Mouse (Mus musculus) hindbrain, postnatal 0 days (tissue): Measurements from ENCODE around the gene Fyb. TPM values are rescaled to one million over a fixed set of nuclear protein-coding genes. Genes with fewer than 3 reads are reported as not detected.
A peak's percentile ranks its signal among the peaks of the same experiment; 100 is the strongest.

ENCODE experiments used
- ATAC-seq: fragments of 200-750 bp; cut with Nextera tagmentation; 2 replicates; pipeline ENCODE4 v1.8.0; 2017; ENCODE audit warnings: mild to moderate bottlenecking, moderate TSS enrichment, moderate library complexity
- DNase-seq: peaks from one replicate; pipeline ENCODE4 v3.0.0-alpha.2; 2015; ENCODE audit warnings: low spot score
- H3K27ac ChIP-seq: fragments of 300-500 bp; sonication (generic); 2 replicates; pipeline ENCODE4 v1.5.1; 2014; ENCODE audit warnings: mild to moderate bottlenecking
- H3K27me3 ChIP-seq: fragments of 300-500 bp; sonication (generic); 2 replicates; pipeline ENCODE4 v1.6.1; 2014; ENCODE audit warnings: low read length, mixed read lengths; ENCODE audit not compliant: insufficient read depth
- H3K36me3 ChIP-seq: fragments of 300-500 bp; sonication (generic); 2 replicates; pipeline ENCODE4 v1.6.1; 2014; ENCODE audit warnings: low read length, mixed read lengths; ENCODE audit not compliant: insufficient read depth
- H3K4me1 ChIP-seq: fragments of 300-500 bp; sonication (generic); 2 replicates; pipeline ENCODE4 v1.6.1; 2014; ENCODE audit warnings: antibody characterized with exemption, low read length, mixed read lengths; ENCODE audit not compliant: insufficient read depth
- H3K4me2 ChIP-seq: fragments of 300-500 bp; sonication (generic); 2 replicates; pipeline ENCODE4 v1.6.1; 2014; ENCODE audit warnings: low read depth, mild to moderate bottlenecking, low read length, moderate library complexity, mixed read lengths
- H3K4me3 ChIP-seq: fragments of 300-500 bp; sonication (generic); 2 replicates; pipeline ENCODE4 v1.5.1; 2014; ENCODE audit warnings: low read length
- H3K9ac ChIP-seq: fragments of 300-500 bp; sonication (generic); replicated peaks from 2 replicates; pipeline ENCODE4 v1.6.1; 2014; ENCODE audit warnings: mild to moderate bottlenecking, low read length, moderate library complexity, mixed read lengths
- H3K9me3 ChIP-seq: fragments of 300-500 bp; sonication (generic); 2 replicates; pipeline ENCODE4 v1.6.1; 2016; ENCODE audit warnings: low read length, mixed read lengths
- CTCF ChIP-seq: IDR thresholded peaks from 2 replicates; pipeline ENCODE4 v1.5.1; 2016; ENCODE audit warnings: antibody characterized with exemption, control low read depth, low read depth
- WGBS: fragments of 180-500 bp; shearing (Covaris S2); extraction: QIAGEN DNeasy Blood & Tissue Kit; methylation state at CpG from one replicate; pipeline ENCODE4 v1.1.7; 2014; 5-methylcytosine and 5-hydroxymethylcytosine counted together
- polyA plus RNA-seq: library from polyadenylated mRNA; unstranded; fragments of >200 nt; fragmentation: Nextera tagmentation; extraction: Ambion mirVana; gene quantifications from 2 replicates; pipeline ENCODE4 v1.2.1, GENCODE M21; 2015
- total RNA-seq: library from RNA; depleted of rRNA; stranded (reverse); fragments of >200 nt; gene quantifications from 2 replicates; pipeline ENCODE4 v1.2.3, GENCODE M21; 2014; rRNA removed

Fyb gene
- total and polyA plus RNA-seq, 2 experiments from 2014 or later: 0.73 to 3.7 TPM

GRCm38 (mm10) chr15:6708526-6709441, 186.1 kb downstream of the Fyb start:
- Histone ChIP-seq H3K4me3 (peak overlapping the region; percentile 99), H3K4me1 (peaks cover 11% of the 10 kb centered on the region; the same call in 1 of the 2 replicates), H3K9me3 (no peaks in the 10 kb centered on the region), H3K9ac (peak overlapping the region; percentile 91), H3K27me3 (no peaks in the 10 kb centered on the region), H3K4me2 (peak overlapping the region; percentile 97), H3K36me3 (no peaks in the 10 kb centered on the region), H3K27ac (peak overlapping the region; percentile 96)
- ATAC-seq (peak; percentile 84; the same call in 1 of the 2 replicates), DNase-seq (peak; percentile 18)
- no peak for TF ChIP-seq CTCF
- WGBS: under 1% methylated on average over 72 of the region's 89 CpGs

- Histone ChIP-seq H3K36me3 (no peaks in the 10 kb centered on the region), H3K27me3 (no peaks in the 10 kb centered on the region), H3K4me3 (peak overlapping the region; percentile 99), H3K9me3 (no peaks in the 10 kb centered on the region), H3K4me1 (peaks cover 11% of the 10 kb centered on the region; the same call in 1 of the 2 replicates), H3K9ac (peak overlapping the region; percentile 91), H3K27ac (0 out of 2 replicates have a peak overlapping the region, but pooled peaks have one; percentile 96), H3K4me2 (peak overlapping the region; percentile 97)
- 17% methylated on average over 8 of the region's 8 CpGs for WGBS
- no peak for TF ChIP-seq CTCF
- ATAC-seq (no peak), DNase-seq (no peak)
Observed at GRCm38 (mm10) chr15:6709618-6710017, 187.0 kb downstream of the Fyb start.

- H3K9ac ChIP-seq: no peak overlapping the region; the same call in 1 of the 2 replicates
- H3K9me3 ChIP-seq: no peaks in the 10 kb centered on the region
- H3K27me3 ChIP-seq: no peaks in the 10 kb centered on the region
- H3K36me3 ChIP-seq: no peaks in the 10 kb centered on the region
- H3K4me2 ChIP-seq: peak overlapping the region; percentile 97
- no peak overlapping the region for H3K27ac ChIP-seq
- H3K4me1 ChIP-seq: peaks cover 11% of the 10 kb centered on the region; the same call in 1 of the 2 replicates
- ATAC-seq (no peak), DNase-seq (no peak)
- whole genome bisulfite sequencing: 68% methylated on average over 7 of the region's 7 CpGs
- H3K4me3 ChIP-seq: no peak overlapping the region
- no peak for TF ChIP-seq CTCF
Observed at GRCm38 (mm10) chr15:6710341-6710740, 187.7 kb downstream of the Fyb start.

- WGBS: 85% methylated on average over 7 of the region's 7 CpGs
- Histone ChIP-seq H3K9ac (no peak overlapping the region), H3K4me2 (no peak overlapping the region), H3K4me3 (no peak overlapping the region), H3K27me3 (no peaks in the 10 kb centered on the region), H3K9me3 (no peaks in the 10 kb centered on the region), H3K36me3 (no peaks in the 10 kb centered on the region), H3K4me1 (peaks cover 11% of the 10 kb centered on the region; the same call in 1 of the 2 replicates), H3K27ac (no peak overlapping the region)
- TF ChIP-seq CTCF: no peak
- ATAC-seq: no peak
- DNase-seq: no peak
Observed at GRCm38 (mm10) chr15:6711226-6711625, 188.6 kb downstream of the Fyb start.

Other genes starting within 250 kb of the Fyb start
- gene Dab2, start 223.1 kb upstream of the Fyb start, total RNA-seq: 12.7 and 18.2 TPM in 2 replicates
- gene Dab2, start 223.1 kb upstream of the Fyb start, polyA plus RNA-seq: 15.1 and 17.3 TPM in 2 replicates
- gene C9, start 77.5 kb upstream of the Fyb start, total RNA-seq: not detected in 2 replicates
- gene C9, start 77.5 kb upstream of the Fyb start, polyA plus RNA-seq: not detected in 2 replicates
- gene Rictor, start 185.5 kb downstream of the Fyb start, total RNA-seq: 27.7 and 30.9 TPM in 2 replicates
- gene Rictor, start 185.5 kb downstream of the Fyb start, polyA plus RNA-seq: 34.6 and 36.7 TPM in 2 replicates